Mouse (Mus musculus) midbrain, postnatal 0 days (tissue): ENCODE results near the gene Dynlt1b. TPM values are rescaled to one million over a fixed set of nuclear protein-coding genes. Genes with fewer than 3 reads are reported as not detected.
"Not testable (repeated sequence)": the region's sequence is repeated elsewhere in the genome, so short reads cannot be mapped to it uniquely, and the experiment has no call there.

ENCODE experiments used
- ATAC-seq: fragments of 200-750 bp; cut with Nextera tagmentation; 2 replicates; pipeline ENCODE4 v1.8.0; 2017; ENCODE audit warnings: moderate number of reproducible peaks, mild to moderate bottlenecking, moderate TSS enrichment, moderate library complexity; ENCODE audit not compliant: low FRiP score
- DNase-seq: peaks from one replicate; pipeline ENCODE4 v3.0.0-alpha.2; 2015; ENCODE audit warnings: low spot score
- H3K27ac ChIP-seq: fragments of 300-500 bp; sonication (generic); 2 replicates; pipeline ENCODE4 v1.5.1; 2014; ENCODE audit warnings: low read depth, mild to moderate bottlenecking, low read length, mixed read lengths
- H3K27me3 ChIP-seq: fragments of 300-500 bp; sonication (generic); 2 replicates; pipeline ENCODE4 v1.6.1; 2014; ENCODE audit warnings: low read length, control low read depth, mixed read lengths; ENCODE audit not compliant: insufficient read depth
- H3K36me3 ChIP-seq: fragments of 300-500 bp; sonication (generic); 2 replicates; pipeline ENCODE4 v1.6.1; 2014; ENCODE audit warnings: low read length, control low read depth, mixed read lengths; ENCODE audit not compliant: insufficient read depth
- H3K4me1 ChIP-seq: fragments of 300-500 bp; sonication (generic); 2 replicates; pipeline ENCODE4 v1.6.1; 2014; ENCODE audit warnings: mild to moderate bottlenecking, control low read depth, antibody characterized with exemption, low read length, mixed read lengths; ENCODE audit not compliant: insufficient read depth
- H3K4me2 ChIP-seq: fragments of 300-500 bp; sonication (generic); 2 replicates; pipeline ENCODE4 v1.6.1; 2014; ENCODE audit warnings: low read depth, mild to moderate bottlenecking, low read length, mixed read lengths; ENCODE audit not compliant: poor library complexity, severe bottlenecking
- H3K4me3 ChIP-seq: fragments of 300-500 bp; sonication (generic); 2 replicates; pipeline ENCODE4 v1.5.1; 2014; ENCODE audit warnings: low read depth, mild to moderate bottlenecking, low read length, moderate library complexity
- H3K9ac ChIP-seq: fragments of 300-500 bp; sonication (generic); replicated peaks from 2 replicates; pipeline ENCODE4 v1.6.1; 2014; ENCODE audit warnings: mild to moderate bottlenecking, low read length, moderate library complexity, mixed read lengths; ENCODE audit not compliant: poor library complexity, severe bottlenecking
- H3K9me3 ChIP-seq: fragments of 300-500 bp; sonication (generic); 2 replicates; pipeline ENCODE4 v1.6.1; 2016; ENCODE audit warnings: low read length, control low read depth
- WGBS: fragments of 180-500 bp; shearing (Covaris S2); extraction: QIAGEN DNeasy Blood & Tissue Kit; methylation state at CpG from one replicate; pipeline ENCODE4 v1.1.7; 2014; 5-methylcytosine and 5-hydroxymethylcytosine counted together
- polyA plus RNA-seq: library from polyadenylated mRNA; unstranded; fragments of >200 nt; fragmentation: Nextera tagmentation; extraction: Ambion mirVana; gene quantifications from 2 replicates; pipeline ENCODE4 v1.2.1, GENCODE M21; 2015
- total RNA-seq: library from RNA; depleted of rRNA; stranded (reverse); fragments of >200 nt; gene quantifications from 2 replicates; pipeline ENCODE4 v1.2.3, GENCODE M21; 2014; rRNA removed

The Dynlt1b gene
- total and polyA plus RNA-seq, 2 experiments from 2014 or later = 625 to 1,251 TPM

GRCm38 (mm10) chr17:6477026-6477425 is 47.1 kb downstream of the Dynlt1b start:
- Histone ChIP-seq H3K4me2 (peak overlapping the region; percentile 83), H3K4me3 (peak overlapping the region; percentile 64), H3K9ac (peak overlapping the region; percentile 70), H3K27ac (0 out of 2 replicates have a peak overlapping the region, but pooled peaks have one; percentile 55)
- peak; percentile 70 for ATAC-seq
- H3K9me3 ChIP-seq, H3K36me3 ChIP-seq, DNase-seq, H3K27me3 ChIP-seq, H3K4me1 ChIP-seq: not testable (repeated sequence)
- WGBS = 1% methylated on average over 26 of the region's 42 CpGs

DNA sequence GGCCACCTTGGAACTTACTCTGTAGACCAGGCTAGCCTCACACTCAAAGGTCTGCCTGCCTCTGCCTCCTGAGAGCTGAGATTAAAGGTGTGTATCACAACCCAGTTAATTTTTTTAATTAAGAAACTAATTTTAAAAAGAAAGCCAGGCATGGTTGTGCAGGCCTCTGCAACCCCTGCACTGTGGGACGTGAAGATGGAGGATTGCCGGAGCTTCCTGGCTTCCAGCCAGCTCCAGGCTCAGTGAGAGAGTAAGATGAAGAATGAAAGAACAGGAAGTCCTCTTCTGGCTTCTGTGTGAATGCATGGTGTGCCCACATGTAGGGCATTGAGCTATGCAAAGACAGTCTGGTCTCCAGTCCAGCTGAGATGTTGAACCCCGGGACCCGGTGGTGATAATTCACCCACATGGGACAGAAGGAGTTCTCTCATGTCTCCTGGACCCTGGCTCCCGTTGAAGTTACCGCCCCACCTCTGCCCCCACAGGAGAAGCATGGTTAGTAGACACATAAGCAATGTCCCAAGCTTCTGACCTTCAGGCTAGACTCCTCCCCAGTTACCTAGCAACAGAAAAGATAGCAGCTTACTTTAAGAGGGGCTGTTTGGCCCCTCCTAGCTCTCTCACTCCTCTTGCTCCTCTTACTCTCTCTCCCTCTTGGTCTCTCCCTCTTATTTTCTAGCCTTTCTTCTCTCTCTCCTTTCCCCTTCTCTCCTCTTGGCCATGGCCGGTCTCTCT is 51.1 kb downstream of the Dynlt1b start:
- 48% methylated on average over 3 of the region's 7 CpGs for WGBS
- H3K9me3 ChIP-seq, H3K4me2 ChIP-seq, H3K9ac ChIP-seq, H3K4me3 ChIP-seq, H3K4me1 ChIP-seq, ATAC-seq, H3K27ac ChIP-seq, H3K36me3 ChIP-seq, H3K27me3 ChIP-seq: not testable (repeated sequence)
- DNase-seq = peak; percentile 36

- DNase-seq, ATAC-seq, H3K9ac ChIP-seq, H3K27ac ChIP-seq, H3K9me3 ChIP-seq, H3K4me3 ChIP-seq, H3K4me1 ChIP-seq, H3K36me3 ChIP-seq, H3K27me3 ChIP-seq, H3K4me2 ChIP-seq: not testable (repeated sequence)
- WGBS = 84% methylated on average over 12 of the region's 12 CpGs
Observed at GRCm38 (mm10) chr17:6481590-6481963, 51.7 kb downstream of the Dynlt1b start.

DNA sequence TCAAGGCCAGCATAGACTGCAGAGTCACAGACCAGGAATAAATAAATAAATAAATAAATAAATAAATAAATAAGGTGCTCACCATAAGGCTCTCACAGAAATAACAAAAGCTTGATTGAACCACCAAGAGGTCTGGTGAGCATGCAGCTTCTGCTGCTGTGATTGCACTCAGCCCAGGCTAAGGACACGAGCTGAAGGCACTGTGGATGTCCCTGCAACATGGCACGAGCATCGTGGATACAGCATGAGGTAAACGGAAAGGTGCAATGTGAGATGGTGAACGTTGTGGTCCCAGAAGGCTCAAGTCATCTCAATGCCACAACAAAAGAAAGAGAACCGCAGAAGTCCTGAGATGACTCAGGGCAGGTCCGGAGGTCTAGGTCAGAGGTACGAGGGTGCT is 52.3 kb downstream of the Dynlt1b start:
- H3K4me1 ChIP-seq, ATAC-seq, H3K9ac ChIP-seq, H3K27ac ChIP-seq, H3K27me3 ChIP-seq, DNase-seq, H3K4me3 ChIP-seq, H3K4me2 ChIP-seq, H3K9me3 ChIP-seq, H3K36me3 ChIP-seq: not testable (repeated sequence)
- 90% methylated on average over 6 of the region's 8 CpGs for WGBS

Other genes with a start within 250 kb of the Dynlt1b start
- 83.4 and 94.2 TPM in 2 replicates for gene Tmem181a, start 173.3 kb upstream of the Dynlt1b start, total RNA-seq
- 68.0 and 75.7 TPM in 2 replicates for gene Tmem181a, start 173.3 kb upstream of the Dynlt1b start, polyA plus RNA-seq
- 31.2 and 32.6 TPM in 2 replicates for gene Dynlt1a, start 112.6 kb upstream of the Dynlt1b start, total RNA-seq
- gene Dynlt1a, start 112.6 kb upstream of the Dynlt1b start, polyA plus RNA-seq = 44.0 and 45.0 TPM in 2 replicates
- 14.2 and 16.9 TPM in 2 replicates for gene Dynlt1c, start 171.6 kb downstream of the Dynlt1b start, total RNA-seq
- 12.7 and 16.4 TPM in 2 replicates for gene Dynlt1c, start 171.6 kb downstream of the Dynlt1b start, polyA plus RNA-seq
- gene Dynlt1f, start 225.8 kb downstream of the Dynlt1b start, total RNA-seq = 139 and 140 TPM in 2 replicates
- gene Dynlt1f, start 225.8 kb downstream of the Dynlt1b start, polyA plus RNA-seq = 274 and 277 TPM in 2 replicates
- 0.33 TPM in 1 of 2 replicates, not detected in the other for gene Sytl3, start 229.0 kb downstream of the Dynlt1b start, total RNA-seq
- gene Sytl3, start 229.0 kb downstream of the Dynlt1b start, polyA plus RNA-seq = 0.49 and 0.65 TPM in 2 replicates